Mouse (Mus musculus) cerebellum, postnatal 14 days (tissue): ENCODE measurements around the gene Arrb2.
"Not testable (repeated sequence)": the region's sequence is repeated elsewhere in the genome, so short reads cannot be mapped to it uniquely, and the experiment has no call there.

Experiments used
- DNase-seq, 2 experiments: peaks; one replicate each; pipeline ENCODE4 v3.0.0; 2021; ENCODE audit warnings: mixed read lengths in 2 of 2

Gene Arrb2

DNA sequence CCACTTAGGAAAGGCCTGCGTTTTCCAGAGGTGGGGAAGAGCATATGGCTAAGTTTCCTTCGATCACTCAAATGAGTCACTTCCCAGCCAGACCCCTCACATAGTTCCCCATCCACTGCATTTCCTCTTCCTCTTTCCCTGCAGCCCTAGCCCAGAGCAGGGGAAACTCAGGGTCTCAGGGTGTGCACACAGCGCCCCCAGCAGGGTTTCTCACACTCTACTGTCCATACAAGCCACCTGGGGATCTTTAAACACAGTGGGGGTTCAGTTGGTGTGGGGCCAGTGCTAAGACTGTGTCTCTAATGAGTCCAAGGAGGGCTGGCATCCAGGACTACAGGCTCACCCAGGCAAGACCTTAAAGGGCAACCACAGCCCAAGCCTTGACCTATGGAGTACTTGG is 14.3 kb downstream of the Arrb2 start:
- DNase-seq = no peak

DNA sequence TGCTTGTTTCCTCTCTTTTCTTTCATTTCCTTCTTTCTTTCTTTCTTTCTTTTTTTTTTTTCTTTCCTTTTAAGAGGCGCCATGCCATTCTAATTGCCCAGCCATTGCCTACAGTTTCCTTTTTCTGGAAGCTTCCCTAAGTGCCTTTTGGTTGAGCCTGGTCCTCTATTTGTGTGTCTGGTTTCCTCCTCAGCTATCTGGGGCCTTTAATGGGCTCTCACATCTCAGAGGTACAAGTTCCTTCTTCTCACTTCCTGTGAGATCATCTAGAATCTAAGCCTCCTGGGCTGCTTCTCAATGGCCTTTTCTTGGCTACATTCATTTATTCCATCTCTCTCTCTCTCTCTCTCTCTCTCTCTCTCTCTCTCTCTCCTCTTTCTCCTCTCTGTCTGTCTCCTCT is 14.9 kb downstream of the Arrb2 start:
- no peak for DNase-seq

DNA sequence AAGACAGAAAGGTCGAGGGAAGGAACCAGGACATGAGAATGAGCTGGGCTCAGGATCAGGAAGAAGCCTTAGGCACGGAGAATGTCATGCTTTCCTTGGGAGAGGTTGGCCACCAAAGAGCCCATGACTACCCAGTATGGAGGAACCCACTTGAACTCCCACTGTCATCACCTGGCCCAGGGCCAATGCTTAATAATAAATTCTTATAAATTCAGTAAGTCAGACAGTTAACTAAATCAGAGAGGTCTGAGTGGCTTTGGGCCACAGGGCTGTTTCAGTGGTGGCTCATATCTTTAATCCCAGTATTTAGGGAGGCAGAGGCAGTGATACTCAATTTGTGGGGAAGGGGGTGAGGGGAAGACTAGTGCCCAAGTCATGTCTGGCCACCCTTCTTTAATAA is 18.5 kb downstream of the Arrb2 start:
- DNase-seq = peak; percentile 36 to 46

DNA sequence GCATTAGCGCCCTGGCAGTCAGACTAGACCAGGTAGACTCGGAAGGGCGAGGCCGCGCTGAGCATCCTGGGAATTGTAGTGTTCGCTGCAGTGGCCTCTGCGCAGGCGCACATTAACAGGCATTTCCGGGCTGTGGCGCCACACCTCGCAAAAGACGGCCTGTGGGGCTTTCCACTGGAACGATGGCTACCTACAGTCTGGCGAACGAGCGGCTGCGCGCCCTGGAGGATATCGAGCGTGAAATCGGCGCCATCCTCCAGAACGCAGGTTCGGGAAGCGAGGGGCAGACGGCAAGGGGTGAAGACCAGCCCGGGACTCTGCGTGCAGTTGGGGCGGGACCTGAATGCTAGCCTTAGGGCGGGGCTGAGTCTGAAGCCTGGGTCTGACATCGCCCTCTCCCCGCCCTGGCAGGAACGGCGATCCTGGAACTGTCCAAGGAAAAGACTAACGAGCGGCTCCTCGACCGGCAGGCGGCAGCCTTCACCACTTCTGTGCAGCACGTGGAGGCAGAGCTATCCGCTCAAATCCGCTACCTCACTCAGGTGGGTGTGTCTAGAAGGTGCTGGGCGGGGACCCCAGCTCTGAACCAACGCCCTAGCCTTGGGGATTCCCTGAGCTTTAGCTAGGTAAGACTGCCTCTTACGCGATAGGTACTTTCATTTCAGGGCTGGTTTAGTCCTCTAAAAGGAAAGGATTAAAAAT is 19.5 kb downstream of the Arrb2 start, which contains the start of gene Med11:
Gene Med11, plus strand, starts transcription at position 123 of the 702 bp plus-strand sequence.
- DNase-seq = peak; percentile 98 to 99

DNA sequence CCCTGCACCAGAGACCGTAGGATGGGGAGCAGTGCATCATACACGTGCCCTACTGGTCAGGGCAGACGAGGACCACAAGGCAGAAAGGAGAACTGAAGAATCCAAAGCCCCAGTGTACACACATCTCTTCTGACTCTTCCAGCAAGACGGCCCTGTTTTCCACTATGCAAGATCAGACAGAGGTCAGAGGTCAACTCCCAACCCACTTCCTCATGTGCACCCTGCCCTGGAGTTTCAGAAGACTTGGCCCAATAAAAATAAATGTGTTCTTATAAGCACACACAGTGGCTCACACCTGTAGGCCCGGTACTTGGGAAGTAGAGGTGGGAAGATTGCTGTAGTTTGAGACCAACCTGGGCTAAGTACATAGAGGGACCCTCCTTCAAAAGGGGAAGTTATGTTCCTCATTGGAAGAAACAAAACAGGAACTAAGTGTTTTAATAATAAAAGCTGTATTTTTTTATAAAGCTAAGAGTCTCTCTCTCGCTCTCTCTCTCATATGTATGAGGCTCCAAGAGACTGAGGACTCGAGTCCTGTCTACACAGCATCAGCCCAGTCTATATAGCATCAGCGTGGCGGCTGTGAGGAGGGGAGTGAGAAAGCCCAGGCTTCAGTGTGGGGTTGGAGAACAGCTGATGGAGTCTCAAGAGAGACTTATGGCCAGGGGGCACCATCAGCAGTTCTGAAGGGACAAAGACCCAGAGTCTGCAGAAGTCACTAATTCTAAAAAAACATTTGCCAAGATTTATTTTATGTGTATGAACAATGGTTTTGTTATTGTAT is 21.0 kb downstream of the Arrb2 start:
- no peak for DNase-seq

DNA sequence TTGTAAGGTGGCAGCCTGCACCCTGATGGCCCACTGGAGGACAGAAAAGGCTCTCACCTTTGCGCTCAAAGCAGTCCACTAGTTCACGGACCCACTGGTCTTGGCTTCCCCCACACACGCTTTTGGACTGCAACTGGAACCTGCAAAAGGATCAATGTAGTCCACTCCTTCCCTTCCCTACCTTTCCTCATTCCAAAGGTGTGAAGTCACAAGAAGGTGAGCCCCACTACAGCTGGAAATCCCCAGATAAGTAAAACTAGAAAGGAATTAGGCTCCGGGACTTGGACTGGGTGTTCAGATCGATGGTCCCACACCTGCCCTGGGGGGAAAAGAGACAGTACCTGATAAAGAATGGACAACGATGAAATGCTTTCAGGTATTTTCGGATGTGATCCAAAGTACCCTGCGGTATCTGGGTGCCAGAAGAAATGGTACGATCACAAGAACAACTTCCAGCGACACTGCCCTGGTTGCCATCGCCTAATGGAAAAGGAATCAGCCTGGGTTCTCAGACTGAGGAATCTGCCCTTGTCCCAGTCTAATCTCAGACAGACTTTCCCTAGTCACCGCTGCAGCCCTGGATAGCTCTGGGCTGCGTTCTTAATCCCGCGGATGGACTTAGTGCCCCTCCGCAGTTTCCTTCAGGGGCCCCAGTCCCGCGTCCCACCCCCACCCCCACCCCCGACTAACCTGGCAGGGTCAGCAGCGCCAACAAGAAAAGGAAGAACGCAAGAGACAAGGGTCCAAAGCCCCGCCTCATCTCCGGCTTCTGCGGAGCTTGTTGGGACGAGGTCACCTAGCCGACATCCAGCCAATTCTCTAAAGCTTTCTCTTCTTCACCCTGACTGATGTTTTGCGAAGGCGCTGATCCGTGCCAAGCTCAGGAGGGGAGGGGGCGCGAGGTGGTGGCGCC is 26.5 kb downstream of the Arrb2 start, which contains the start of gene Zmynd15:
Gene Zmynd15, plus strand, starts transcription at position 746 of the 913 bp plus-strand sequence.
- no peak for DNase-seq

DNA sequence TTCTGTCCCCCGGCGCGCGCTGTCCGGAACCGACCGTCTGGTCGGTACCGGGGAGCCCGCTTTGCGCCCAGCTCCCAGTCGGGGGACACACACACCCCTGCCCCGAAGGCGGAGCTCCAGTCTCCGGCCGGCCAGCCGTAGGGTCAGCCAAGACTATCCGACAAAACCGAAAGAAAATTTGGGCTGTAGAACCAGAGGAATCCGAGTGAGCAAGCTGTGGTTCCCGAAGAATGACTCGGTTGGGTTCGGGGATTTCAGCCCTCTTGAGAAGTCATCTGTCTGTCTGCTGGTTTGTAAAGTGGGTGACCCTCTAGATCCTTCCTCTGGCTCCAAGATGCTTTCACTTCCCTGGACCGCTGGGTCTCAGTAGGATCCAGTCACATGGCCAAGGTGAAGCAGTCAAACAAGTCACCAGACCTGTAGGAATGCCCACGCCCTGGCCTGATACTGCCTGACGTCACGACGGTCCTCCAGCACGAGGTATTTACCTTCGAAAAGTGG is 27.2 kb downstream of the Arrb2 start, which contains the start of gene Cxcl16:
Gene Cxcl16, minus strand, starts transcription at position 384 of the 501 bp plus-strand sequence.
- peak in 1 of 2 experiments; percentile 27 for DNase-seq

DNA sequence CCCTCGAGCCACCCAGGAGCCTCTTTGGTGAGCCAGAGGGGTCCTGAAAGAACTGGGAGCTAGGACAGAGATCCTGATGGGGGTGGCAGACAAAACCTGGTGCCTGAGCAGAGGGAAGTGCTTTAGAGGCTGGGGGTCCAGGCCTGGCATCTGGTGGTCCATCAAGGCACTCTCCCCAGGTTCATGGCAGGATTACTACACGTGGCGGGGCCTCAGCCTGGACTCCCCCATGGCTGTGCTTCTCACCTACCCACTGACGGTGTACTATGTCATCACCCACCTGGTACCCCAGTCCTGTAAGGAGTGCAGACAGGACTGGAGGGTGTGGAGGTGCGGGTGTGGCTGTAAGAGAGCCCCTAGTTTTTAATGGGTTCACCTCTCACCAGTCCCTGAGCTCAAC is 31.5 kb downstream of the Arrb2 start:
- no peak for DNase-seq

DNA sequence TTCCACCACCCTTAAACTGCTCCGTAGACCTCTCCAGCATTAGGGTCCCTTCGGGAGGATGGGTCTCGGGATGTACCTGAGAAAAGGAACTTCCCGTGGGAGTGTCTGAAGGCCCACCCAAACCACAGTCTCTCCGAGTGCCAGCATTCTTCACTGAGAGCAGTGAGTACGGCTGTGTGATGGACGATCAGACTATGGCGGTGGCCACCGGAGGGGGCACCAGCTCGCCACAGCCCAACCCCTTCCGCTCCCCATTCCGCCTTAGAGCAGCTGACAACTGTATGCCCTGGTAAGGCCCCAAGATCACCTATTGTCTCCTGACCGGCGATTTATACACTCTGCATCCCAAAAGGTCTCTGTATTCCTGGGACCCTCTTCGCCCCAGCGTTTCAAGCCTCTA is 32.8 kb downstream of the Arrb2 start:
- peak in 1 of 2 experiments; percentile 21 for DNase-seq

DNA sequence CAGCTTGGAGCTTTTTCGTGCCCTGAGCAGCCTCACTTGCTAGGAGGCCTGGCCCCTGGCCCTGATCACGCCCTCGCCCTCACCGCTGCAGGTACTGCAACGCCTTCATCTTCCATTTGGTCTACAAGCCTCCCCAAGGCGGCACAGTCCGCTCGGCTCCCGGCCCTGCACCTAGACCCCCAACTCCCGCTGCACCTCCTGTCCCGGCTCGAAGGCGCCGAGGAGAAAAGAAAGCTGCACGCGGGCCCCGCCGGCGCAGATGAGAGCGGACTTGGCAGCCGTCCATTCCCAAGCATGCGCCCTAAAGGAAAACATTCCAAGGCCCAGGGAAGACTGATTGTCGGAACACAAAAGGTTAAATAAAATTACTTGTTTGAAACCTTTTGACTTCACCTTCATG is 33.4 kb downstream of the Arrb2 start:
- DNase-seq = peak; percentile 49 to 60

DNA sequence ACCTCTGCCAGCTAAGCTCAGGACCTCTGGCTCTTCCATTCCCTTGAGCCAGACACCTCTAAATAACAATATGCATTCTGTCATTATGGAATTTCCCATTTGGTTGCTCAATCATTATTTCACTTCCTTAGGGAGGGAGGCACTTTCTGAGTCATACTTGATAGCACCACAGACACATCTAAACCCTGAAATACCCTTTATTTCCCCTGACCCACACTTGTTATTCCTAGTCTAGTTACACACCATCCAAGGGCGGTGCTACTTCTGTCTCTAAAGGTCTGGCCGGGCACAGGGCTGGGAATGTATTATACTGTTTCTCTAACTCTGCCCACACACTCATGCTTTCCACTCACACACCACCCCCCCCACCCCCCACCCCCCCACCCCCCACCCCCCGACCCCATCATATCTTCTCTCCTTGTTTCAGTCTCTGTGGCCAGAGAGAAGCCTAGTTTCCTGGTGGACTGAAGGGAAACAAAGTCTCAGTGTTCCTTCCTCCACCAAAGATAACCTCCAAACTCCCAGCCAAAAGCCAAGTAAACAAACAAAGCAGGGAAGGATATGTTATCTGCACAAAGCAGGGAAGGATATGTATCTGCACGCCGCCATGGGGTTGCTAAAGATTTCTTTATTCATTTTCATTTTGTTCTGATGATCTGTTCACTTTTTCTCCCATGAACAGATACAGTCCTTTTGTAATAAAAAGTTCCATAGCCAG is 35.6 kb downstream of the Arrb2 start:
- DNase-seq = no peak

DNA sequence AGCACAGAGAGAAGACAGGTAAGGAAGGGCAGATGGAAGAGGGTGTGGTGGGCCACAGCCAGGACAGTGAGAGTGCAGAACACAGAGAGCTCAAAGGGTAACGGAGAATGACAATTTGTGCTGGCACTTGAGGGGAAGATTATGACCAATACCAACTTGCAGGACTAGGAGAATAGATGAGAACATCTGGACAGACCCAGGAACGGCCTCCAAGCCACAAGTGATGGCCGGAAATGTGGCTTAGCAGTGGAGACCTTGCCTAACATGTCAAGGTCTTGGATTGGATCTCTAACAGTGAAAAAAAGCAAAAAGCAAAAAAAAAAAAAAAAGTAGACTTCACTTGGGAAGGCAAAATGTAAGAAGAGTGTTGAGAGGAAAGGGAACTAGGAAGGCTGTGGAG is 37.3 kb downstream of the Arrb2 start:
- no peak for DNase-seq

DNA sequence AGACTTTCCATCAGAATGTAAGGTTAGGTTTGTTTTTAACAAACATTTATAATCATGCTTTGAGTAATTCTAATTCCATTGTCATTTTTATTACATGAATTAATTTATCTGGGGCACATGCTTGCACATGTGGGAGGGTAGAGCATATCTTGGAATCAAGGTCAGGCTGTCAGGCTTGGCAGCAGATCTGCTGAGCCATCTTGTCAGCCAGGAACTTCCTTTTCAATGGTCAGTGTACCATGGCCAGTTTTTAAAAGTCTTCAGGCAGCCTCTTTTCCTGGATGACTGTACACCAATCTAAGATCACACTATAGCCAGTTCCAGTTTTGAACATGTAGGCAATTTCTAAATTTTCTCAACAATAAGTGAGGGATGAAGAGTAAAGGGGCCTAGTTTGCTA is 40.3 kb downstream of the Arrb2 start:
- no peak for DNase-seq

DNA sequence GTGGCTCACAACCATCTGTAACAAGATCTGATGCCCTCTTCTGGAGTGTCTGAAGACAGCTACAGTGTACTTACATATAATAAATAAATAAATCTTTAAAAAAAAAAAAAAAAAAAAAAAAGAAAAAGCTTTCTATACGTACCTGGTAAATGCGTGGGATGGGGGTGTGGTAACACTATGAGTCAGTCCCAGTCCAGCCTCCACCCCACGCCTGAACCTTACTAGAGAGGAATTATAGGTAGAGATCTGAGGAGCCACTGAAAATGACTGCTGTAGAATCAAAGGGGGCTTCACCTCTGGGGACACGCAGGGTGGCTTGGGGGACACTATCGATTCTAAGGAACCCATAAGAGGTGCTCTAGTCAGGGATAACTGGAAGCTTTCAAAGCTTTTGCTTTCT is 40.9 kb downstream of the Arrb2 start:
- not testable (repeated sequence) for DNase-seq

DNA sequence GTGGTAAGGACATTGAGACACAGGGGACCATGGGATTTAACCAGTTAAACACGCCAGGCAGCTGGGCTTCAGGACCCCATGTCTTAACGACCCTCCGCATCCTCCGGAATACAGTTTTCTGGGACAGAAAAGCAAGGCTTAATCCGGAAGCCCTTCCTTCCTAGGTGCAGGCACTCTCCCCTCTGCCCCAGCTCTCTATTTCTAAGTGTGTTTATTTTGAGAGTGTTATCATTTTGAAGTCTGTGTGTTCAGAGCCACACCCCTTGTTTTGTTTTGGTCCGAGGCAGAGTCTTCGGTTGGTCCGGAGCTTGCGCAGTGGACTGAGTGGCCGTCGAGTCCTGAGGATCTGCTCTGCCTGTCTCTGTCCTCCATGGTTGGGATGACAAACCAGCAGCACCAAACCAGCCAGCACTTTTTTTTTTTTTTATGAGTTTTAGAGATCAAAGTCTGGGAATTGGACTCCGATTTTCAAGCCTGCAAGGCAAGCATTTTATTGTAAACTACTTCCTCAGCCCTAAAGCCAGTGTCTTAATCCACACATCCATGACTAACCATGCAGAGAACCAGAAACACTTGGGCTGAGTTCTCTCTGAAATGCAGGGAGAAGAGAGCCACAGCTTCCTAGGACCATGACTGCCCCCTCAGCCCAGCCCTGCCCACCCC is 42.6 kb downstream of the Arrb2 start:
- DNase-seq = no peak

DNA sequence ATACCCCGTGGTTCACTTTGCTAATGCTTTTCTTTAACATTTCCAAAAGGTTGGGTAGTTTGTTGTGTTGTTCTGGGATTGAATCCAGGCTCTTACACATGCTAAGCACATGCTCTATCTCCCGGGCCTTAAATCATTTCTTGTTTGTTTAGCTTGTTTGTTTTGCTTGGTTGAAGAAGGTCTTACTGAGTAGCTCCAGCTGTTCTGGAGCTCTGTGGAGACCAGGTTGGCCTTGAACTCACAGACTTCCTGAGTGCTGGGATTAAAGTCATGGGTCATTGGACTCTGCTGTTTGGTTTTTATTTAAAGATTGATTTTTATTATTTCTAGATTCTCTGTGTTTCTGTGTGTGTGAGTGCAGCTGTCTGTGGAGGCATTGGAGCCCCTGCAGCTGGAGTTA is 53.1 kb downstream of the Arrb2 start:
- DNase-seq = no peak

DNA sequence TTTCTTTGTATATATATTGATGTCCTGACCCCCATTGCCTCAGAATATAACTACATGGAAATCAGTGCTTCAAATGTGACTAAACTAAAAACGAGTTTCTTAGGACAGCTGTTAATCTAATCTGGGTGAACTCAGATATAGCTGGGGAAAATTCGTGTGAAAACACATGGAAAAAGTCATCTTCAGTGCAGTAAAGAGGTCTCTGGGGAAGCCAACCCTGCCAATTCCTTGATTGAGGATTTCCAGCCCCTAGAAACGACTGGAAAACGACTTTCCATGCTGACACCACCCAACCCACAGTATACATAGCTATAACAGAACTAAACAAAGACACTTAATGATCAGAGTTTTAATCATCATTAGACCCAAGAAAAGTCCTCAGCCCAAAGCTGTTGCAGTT is 55.4 kb downstream of the Arrb2 start:
- no peak for DNase-seq

DNA sequence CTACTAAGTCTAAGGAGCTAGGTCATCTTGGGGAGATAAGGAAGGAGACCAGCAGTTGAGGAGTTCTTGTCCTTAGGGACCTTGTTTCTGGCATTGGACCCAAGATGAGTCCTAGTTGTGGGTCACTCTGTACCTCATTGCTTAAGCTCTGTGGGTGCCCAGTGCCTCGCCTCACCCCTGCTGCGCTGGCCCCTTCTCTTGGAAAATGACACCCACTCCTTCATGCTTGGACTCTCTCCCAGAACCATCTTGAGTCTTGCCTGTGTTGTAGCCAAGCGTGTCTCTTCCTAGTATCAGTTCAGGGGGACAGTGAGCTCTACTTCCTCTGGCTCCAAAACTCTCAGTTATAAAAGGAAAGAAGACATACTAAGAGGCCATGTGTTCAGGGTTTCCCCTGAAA is 56.7 kb downstream of the Arrb2 start:
- DNase-seq = no peak

DNA sequence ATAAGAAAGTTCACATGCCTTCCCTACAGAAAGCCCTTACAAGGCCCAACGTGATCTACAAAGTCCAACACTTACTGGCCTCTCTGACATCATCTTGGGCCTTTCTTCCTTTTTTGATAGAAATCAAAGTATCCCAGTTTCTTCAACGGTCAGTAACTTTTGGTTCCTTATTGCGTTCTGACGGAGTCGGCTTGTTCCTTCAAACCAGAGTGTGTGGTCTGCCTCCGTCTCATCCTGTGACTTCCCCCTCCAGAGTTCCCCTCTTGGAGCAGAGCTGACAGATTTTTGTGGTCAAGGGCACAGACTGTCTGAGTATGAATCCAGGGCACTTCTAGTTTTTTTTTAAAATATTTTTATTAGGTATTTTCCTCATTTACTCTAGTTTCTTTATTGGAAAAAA is 57.2 kb downstream of the Arrb2 start:
- DNase-seq = no peak
